Mouse (Mus musculus) CH12.LX (cell line): ENCODE data around the gene Fgf7.

Experiments
- CHD1 ChIP-seq: IDR thresholded peaks from 2 replicates; pipeline ENCODE4 v1.6.1; 2012; ENCODE audit warnings: low read depth, low read length, improper control_type of control experiment, inconsistent platforms
- CTCF ChIP-seq, 2 experiments: IDR thresholded peaks in 1 of 2; conservative IDR thresholded peaks in 1 of 2; 2 replicates each; pipeline ENCODE4 v1.5.1; 2011 to 2012; ENCODE audit warnings: low read depth in 2 of 2, low read length in 2 of 2, improper control_type of control experiment in 1 of 2, inconsistent platforms in 1 of 2, mild to moderate bottlenecking in 1 of 2, moderate library complexity in 1 of 2
- ELF1 ChIP-seq: IDR thresholded peaks from 2 replicates; pipeline ENCODE4 v1.6.1; 2014; ENCODE audit warnings: low read depth, mild to moderate bottlenecking, inconsistent platforms, low read length, improper control_type of control experiment
- POLR2A ChIP-seq: IDR thresholded peaks from 2 replicates; pipeline ENCODE4 v1.6.1; 2011; ENCODE audit warnings: low read depth, mild to moderate bottlenecking, improper control_type of control experiment, low read length
- USF2 ChIP-seq: conservative IDR thresholded peaks from 2 replicates; pipeline ENCODE4 v1.6.1; 2011; ENCODE audit warnings: low read depth, low read length, improper control_type of control experiment

DNA sequence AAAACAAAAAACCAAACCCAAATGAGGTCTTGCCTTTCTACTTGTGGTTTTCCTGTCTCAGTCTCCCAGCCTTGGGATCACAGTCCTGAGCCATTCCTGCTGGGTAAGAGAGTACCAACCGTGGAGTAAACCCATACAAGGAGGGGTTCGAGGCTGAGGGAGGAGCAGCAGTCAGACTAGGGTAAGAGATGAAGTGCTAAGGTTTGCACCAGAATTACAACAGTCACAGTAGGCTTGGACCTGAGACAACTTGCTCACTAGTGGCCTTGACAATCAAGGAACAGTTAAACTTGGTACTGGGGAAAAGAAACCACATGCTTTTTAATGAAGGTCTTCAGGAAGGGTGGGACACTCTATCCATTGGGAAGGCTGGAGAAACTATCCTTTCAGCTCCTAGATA lies 44.6 kb downstream of the Fgf7 start:
- TF ChIP-seq POLR2A, result no peak
- TF ChIP-seq CTCF (conservative IDR thresholded peaks at IDR 0.05 in 1 of 2, IDR thresholded peaks at IDR 0.05 in 1 of 2; ENCODE audit: low read depth in 2 of 2, low read length in 2 of 2), result no peak
- no peak for TF ChIP-seq CHD1
- TF ChIP-seq ELF1, result no peak
- no peak for TF ChIP-seq USF2
